Mouse (Mus musculus) MEL-GATA-1-ER (cell line): Measurements from ENCODE around the gene Sigmar1.
A peak's percentile ranks its signal among the peaks of the same experiment; 100 is the strongest.

ENCODE experiments used
- DNase-seq: peaks from one replicate; pipeline ENCODE4 v3.0.0-alpha.2; 2012; ENCODE audit warnings: low read depth; ENCODE audit errors: extremely low read depth

The Sigmar1 gene

GRCm38 (mm10) chr4:41757321-41757720 lies 1.4 kb upstream of the Sigmar1 start:
- no peak for DNase-seq

GRCm38 (mm10) chr4:41756440-41756839 lies 483 bp upstream of the Sigmar1 start:
- no peak for DNase-seq

GRCm38 (mm10) chr4:41754797-41755337 lies 1.1 kb downstream of the Sigmar1 start, which contains the start of gene Galt:
Gene Galt, plus strand, starts transcription at chr4:41755228.
- peak; percentile 54 for DNase-seq

- no peak for DNase-seq
Observed at GRCm38 (mm10) chr4:41745021-41745420, 10.9 kb downstream of the Sigmar1 start.

GRCm38 (mm10) chr4:41744131-41744530 lies 11.8 kb downstream of the Sigmar1 start:
- no peak for DNase-seq

- peak; percentile 97 for DNase-seq
Observed at GRCm38 (mm10) chr4:41741158-41741560, 14.8 kb downstream of the Sigmar1 start.

GRCm38 (mm10) chr4:41740380-41741157 lies 15.4 kb downstream of the Sigmar1 start:
- no peak for DNase-seq

- no peak for DNase-seq
Observed at GRCm38 (mm10) chr4:41739260-41739659, 16.7 kb downstream of the Sigmar1 start.

- no peak for DNase-seq
Observed at GRCm38 (mm10) chr4:41738256-41738603, 17.7 kb downstream of the Sigmar1 start.

GRCm38 (mm10) chr4:41737602-41738255 lies 18.2 kb downstream of the Sigmar1 start:
- DNase-seq, result peak; percentile 62

- no peak for DNase-seq
Observed at GRCm38 (mm10) chr4:41731052-41731765, 24.7 kb downstream of the Sigmar1 start, which contains the start of gene Arid3c. Gene Arid3c, minus strand, starts transcription at chr4:41731142.

GRCm38 (mm10) chr4:41726826-41727621 lies 28.9 kb downstream of the Sigmar1 start:
- DNase-seq, result no peak

GRCm38 (mm10) chr4:41722918-41723351 lies 33.0 kb downstream of the Sigmar1 start, which contains the start of gene Dctn3:
Gene Dctn3, minus strand, starts transcription at chr4:41723170.
- DNase-seq, result peak; percentile 93

- DNase-seq, result no peak
Observed at GRCm38 (mm10) chr4:41716834-41717233, 39.1 kb downstream of the Sigmar1 start.

- DNase-seq, result no peak
Observed at GRCm38 (mm10) chr4:41715596-41715995, 40.4 kb downstream of the Sigmar1 start.

- no peak for DNase-seq
Observed at GRCm38 (mm10) chr4:41715082-41715481, 40.9 kb downstream of the Sigmar1 start.

- no peak for DNase-seq
Observed at GRCm38 (mm10) chr4:41714276-41714675, 41.7 kb downstream of the Sigmar1 start.

GRCm38 (mm10) chr4:41713197-41714067 lies 42.5 kb downstream of the Sigmar1 start, which contains the start of gene Rpp25l:
Gene Rpp25l, minus strand, starts transcription at chr4:41713534.
- DNase-seq, result no peak

GRCm38 (mm10) chr4:41712421-41713196 lies 43.3 kb downstream of the Sigmar1 start:
- DNase-seq, result no peak
